Mouse (Mus musculus): Measurements from ENCODE around the gene Gstp3. TPM values are rescaled to one million over a fixed set of nuclear protein-coding genes. Genes with fewer than 3 reads are reported as not detected.
"Not testable (repeated sequence)": the region's sequence is repeated elsewhere in the genome, so short reads cannot be mapped to it uniquely, and the experiment has no call there.

The Gstp3 gene
- polyA plus RNA-seq, 1 experiment from 2014 or later: not detected

DNA sequence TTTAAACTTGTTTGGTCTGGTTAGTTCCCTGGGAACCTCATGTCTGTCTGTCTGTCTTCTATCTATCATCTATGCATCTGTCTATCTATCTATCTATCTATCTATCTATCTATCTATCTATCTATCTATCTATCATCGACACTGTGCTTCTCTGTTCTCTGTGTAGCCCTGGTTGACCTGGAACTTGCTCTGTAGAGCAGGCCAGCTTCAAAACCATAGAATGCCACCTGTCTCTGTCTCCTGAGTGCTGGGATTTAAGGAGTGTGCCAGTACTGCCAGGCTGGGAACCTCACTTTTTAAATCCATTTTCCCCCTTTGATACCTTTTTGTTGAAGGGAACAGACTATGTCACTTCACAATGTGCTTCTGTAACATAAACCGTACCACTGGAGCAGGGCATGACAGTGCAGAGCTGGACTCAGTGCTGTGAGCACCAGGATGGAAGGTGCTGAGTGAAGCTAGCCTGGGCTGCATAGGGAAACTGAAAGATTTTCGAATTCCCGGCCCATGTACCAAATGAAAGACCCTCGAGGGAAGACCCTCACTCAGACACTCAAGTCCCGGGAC is 1.6 kb upstream of the Gstp3 start:
- DNase-seq (no peak), ATAC-seq (ENCODE audit: low FRiP score, low TSS enrichment) (no peak)
- Histone ChIP-seq H3K27ac (replicated peaks; ENCODE audit: low read depth, low read length) (no peak overlapping the region), H3K27me3 (ENCODE audit: control insufficient read depth, insufficient read depth, low read length) (no peaks in the 10 kb centered on the region), H3K4me1 (ENCODE audit: control insufficient read depth, insufficient read depth, low read length) (no peaks in the 10 kb centered on the region), H3K9ac (replicated peaks; ENCODE audit: low read length) (no peak overlapping the region), H3K4me3 (replicated peaks; ENCODE audit: low read depth, low read length) (no peak overlapping the region), H3K4me2 (ENCODE audit: low read length) (no peak overlapping the region), H3K36me3 (ENCODE audit: control insufficient read depth, insufficient read depth, low read length) (no peaks in the 10 kb centered on the region), H3K9me3 (ENCODE audit: control insufficient read depth, low read length) (no peaks in the 10 kb centered on the region)
- WGBS: 90% methylated on average over 6 of the region's 6 CpGs

DNA sequence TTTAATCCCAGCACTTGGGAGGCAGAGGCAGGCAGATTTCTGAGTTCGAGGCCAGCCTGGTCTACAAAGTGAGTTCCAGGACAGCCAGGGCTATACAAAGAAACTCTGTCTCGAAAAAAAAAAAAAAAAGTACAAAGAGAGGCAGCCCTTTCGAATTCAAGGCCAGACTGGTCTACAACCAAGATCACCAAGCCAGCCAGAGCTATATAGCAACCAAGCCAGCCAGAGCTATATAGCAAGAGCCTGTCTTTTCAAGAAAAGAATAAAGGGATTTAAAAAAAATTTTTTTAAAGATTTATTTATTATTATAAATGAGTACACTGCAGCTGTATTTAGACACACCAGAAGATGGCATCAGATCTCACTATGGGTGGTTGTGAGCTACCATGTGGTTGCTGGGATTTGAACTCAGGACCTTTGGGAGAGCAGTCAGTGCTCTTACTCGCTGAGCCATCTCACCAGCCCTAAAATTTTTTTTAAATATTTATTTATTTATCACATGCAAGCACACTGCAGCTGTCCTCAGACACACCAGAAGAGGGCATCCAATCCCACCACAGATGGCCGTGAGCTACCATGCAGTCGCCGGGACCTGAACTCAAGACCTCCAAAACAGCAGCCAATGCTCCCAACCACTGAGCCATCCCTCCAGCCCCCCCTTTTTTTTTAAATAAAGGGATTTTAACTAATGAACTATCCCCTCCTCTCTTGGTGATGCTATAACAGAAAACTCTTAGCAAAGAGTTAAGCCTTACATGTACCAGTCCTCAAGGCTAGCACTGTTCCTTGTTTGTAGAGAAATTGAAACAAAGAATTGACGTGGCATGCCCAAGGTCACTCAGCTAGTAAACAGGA is 902 bp upstream of the Gstp3 start:
- H3K4me3 ChIP-seq (replicated peaks; ENCODE audit: low read depth, low read length); H3K9me3 ChIP-seq (ENCODE audit: control insufficient read depth, low read length); H3K27ac ChIP-seq (replicated peaks; ENCODE audit: low read depth, low read length); H3K9ac ChIP-seq (replicated peaks; ENCODE audit: low read length); H3K4me2 ChIP-seq (ENCODE audit: low read length); H3K36me3 ChIP-seq (ENCODE audit: control insufficient read depth, insufficient read depth, low read length); H3K27me3 ChIP-seq (ENCODE audit: control insufficient read depth, insufficient read depth, low read length); H3K4me1 ChIP-seq (ENCODE audit: control insufficient read depth, insufficient read depth, low read length); DNase-seq; ATAC-seq (ENCODE audit: low FRiP score, low TSS enrichment): not testable (repeated sequence)
- 82% methylated on average over 8 of the region's 8 CpGs for WGBS

DNA sequence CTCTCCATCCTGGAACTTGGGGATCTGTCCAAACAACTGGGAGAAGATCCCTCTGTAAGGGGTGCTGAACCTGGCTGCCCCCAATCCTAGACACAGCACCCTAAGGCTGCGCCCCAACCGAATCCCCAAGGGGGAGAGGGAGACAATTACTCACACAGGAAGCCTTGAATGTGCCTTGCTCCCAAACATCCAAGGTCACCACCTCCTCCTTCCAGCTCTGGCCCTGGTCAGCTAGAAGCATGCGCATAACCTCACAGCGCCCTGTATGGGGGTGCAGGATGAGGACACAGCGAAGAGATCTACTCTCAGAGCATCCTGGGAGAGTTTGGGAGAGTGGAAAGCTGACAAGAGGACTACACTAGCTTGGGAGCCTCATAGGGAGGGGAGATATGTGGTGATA is 788 bp downstream of the Gstp3 start:
- Histone ChIP-seq H3K36me3 (ENCODE audit: control insufficient read depth, insufficient read depth, low read length) (no peaks in the 10 kb centered on the region), H3K4me2 (ENCODE audit: low read length) (no peak overlapping the region), H3K27me3 (ENCODE audit: control insufficient read depth, insufficient read depth, low read length) (no peaks in the 10 kb centered on the region), H3K9me3 (ENCODE audit: control insufficient read depth, low read length) (no peaks in the 10 kb centered on the region), H3K4me1 (ENCODE audit: control insufficient read depth, insufficient read depth, low read length) (no peaks in the 10 kb centered on the region), H3K9ac (replicated peaks; ENCODE audit: low read length) (no peak overlapping the region), H3K27ac (replicated peaks; ENCODE audit: low read depth, low read length) (no peak overlapping the region), H3K4me3 (replicated peaks; ENCODE audit: low read depth, low read length) (no peak overlapping the region)
- WGBS: 91% methylated on average over 5 of the region's 5 CpGs
- no peak for ATAC-seq (ENCODE audit: low FRiP score, low TSS enrichment)
- no peak for DNase-seq

DNA sequence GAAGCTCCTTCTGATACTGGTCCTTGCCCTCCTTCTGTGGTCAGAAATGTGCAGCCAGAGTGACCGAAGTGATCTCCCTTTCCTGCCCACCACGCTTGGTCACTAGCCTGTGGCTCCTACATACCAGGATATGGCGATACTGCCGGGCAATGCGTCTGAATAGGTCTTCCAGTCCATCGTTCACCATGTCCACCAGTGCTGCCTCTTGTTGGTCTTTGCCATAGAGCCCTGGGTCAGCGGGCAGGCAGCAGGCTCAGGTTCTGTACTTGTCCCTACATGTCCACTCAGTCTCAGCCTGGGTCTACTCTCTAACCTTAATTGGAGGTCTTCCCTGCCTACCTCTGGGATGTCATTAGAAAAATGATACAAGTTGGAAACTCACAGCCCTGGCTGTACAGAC is 1.4 kb downstream of the Gstp3 start:
- DNase-seq: no peak
- Histone ChIP-seq H3K36me3 (ENCODE audit: control insufficient read depth, insufficient read depth, low read length) (no peaks in the 10 kb centered on the region), H3K27me3 (ENCODE audit: control insufficient read depth, insufficient read depth, low read length) (no peaks in the 10 kb centered on the region), H3K4me3 (replicated peaks; ENCODE audit: low read depth, low read length) (no peak overlapping the region), H3K4me2 (ENCODE audit: low read length) (no peak overlapping the region), H3K4me1 (ENCODE audit: control insufficient read depth, insufficient read depth, low read length) (no peaks in the 10 kb centered on the region), H3K9me3 (ENCODE audit: control insufficient read depth, low read length) (no peaks in the 10 kb centered on the region), H3K27ac (replicated peaks; ENCODE audit: low read depth, low read length) (no peak overlapping the region), H3K9ac (replicated peaks; ENCODE audit: low read length) (no peak overlapping the region)
- 97% methylated on average over 7 of the region's 7 CpGs for WGBS
- no peak for ATAC-seq (ENCODE audit: low FRiP score, low TSS enrichment)

DNA sequence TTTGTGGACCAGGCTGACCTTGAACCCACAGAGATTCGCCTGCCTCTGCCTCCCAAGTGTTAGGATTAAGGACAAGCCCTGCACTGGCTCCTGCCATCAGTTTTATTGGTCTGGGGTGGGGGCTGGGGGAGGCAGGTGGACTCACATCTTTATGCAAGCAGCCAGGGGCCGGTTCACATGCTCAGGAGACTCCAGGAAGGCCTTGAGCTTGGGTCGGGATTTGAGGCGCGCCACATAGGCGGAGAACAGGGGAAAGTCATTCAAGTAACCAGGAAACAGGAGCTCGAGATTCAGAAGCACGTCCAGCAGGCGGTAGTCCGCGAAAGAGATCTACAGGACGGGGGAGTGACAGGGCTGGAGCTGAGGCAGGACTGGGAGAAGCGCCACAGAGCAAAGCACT is 2.0 kb downstream of the Gstp3 start:
- H3K4me1 ChIP-seq (ENCODE audit: control insufficient read depth, insufficient read depth, low read length): no peaks in the 10 kb centered on the region
- ATAC-seq (ENCODE audit: low FRiP score, low TSS enrichment) (no peak), DNase-seq (no peak)
- no peak overlapping the region for H3K9ac ChIP-seq (replicated peaks; ENCODE audit: low read length)
- no peaks in the 10 kb centered on the region for H3K9me3 ChIP-seq (ENCODE audit: control insufficient read depth, low read length)
- WGBS: 84% methylated on average over 13 of the region's 13 CpGs
- no peaks in the 10 kb centered on the region for H3K36me3 ChIP-seq (ENCODE audit: control insufficient read depth, insufficient read depth, low read length)
- no peaks in the 10 kb centered on the region for H3K27me3 ChIP-seq (ENCODE audit: control insufficient read depth, insufficient read depth, low read length)
- H3K4me3 ChIP-seq (replicated peaks; ENCODE audit: low read depth, low read length): no peak overlapping the region
- H3K4me2 ChIP-seq (ENCODE audit: low read length): no peak overlapping the region
- H3K27ac ChIP-seq (replicated peaks; ENCODE audit: low read depth, low read length): no peak overlapping the region

DNA sequence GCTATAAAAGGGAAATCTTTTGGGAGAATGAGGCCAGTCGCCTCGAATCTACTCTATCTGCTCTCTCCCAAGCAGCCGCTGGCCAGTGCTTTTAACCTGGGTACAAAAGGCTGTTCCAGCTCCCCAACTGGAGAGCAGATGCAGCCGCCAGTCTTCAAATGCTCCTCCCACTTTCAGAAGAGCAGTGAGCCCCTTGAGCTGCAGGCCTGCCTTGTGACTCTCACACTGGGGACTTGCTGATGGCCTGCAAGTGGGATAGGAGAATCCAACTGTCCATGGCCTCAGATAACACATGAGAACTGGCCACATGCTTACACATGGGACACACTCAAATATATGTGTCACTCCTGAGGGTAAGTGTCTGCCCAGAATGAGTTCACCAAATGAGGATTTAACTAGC is 2.6 kb downstream of the Gstp3 start:
- DNase-seq (no peak), ATAC-seq (ENCODE audit: low FRiP score, low TSS enrichment) (no peak)
- Histone ChIP-seq H3K9ac (replicated peaks; ENCODE audit: low read length) (no peak overlapping the region), H3K4me2 (ENCODE audit: low read length) (no peak overlapping the region), H3K4me3 (replicated peaks; ENCODE audit: low read depth, low read length) (no peak overlapping the region), H3K27me3 (ENCODE audit: control insufficient read depth, insufficient read depth, low read length) (no peaks in the 10 kb centered on the region), H3K9me3 (ENCODE audit: control insufficient read depth, low read length) (no peaks in the 10 kb centered on the region), H3K27ac (replicated peaks; ENCODE audit: low read depth, low read length) (no peak overlapping the region), H3K4me1 (ENCODE audit: control insufficient read depth, insufficient read depth, low read length) (no peaks in the 10 kb centered on the region), H3K36me3 (ENCODE audit: control insufficient read depth, insufficient read depth, low read length) (no peaks in the 10 kb centered on the region)
- 34% methylated on average over 4 of the region's 4 CpGs for WGBS

DNA sequence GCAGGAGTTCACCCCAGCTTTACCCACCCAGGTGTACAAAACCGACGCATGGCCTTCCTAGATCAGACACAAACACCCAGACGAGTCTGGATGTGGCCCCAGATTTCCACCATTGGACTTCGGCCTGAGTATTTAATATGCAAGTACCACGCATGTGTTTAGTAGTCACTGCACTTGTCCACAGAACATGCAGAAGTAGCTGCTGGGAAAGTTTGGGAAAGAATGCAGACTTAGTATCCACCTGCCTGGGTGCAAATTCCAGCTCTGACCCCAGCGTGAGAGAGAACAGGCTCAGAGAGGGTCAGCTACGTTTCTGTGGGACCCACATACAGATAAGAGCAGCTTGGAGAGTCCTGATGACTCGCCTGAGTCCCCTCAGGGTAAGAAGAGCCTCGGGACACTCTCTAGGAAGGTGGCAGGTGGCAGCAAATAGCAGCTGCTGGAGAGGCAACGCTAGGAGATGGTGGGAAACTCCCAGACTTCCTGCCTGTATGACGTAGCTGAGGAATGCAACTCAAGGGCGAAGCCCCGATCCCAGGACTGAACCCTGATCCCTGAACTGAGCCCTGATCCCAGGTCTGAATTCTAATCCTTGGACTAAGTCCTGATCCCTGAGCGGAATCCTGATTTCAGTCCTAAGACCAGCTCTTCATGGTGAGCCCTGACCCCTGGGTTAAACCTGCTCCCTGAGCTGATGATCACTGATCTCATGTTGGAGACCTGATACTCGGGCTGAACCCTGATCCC is 3.2 kb downstream of the Gstp3 start:
- Histone ChIP-seq H3K4me1 (ENCODE audit: control insufficient read depth, insufficient read depth, low read length) (no peaks in the 10 kb centered on the region), H3K4me3 (replicated peaks; ENCODE audit: low read depth, low read length) (no peak overlapping the region), H3K9ac (replicated peaks; ENCODE audit: low read length) (no peak overlapping the region), H3K27me3 (ENCODE audit: control insufficient read depth, insufficient read depth, low read length) (no peaks in the 10 kb centered on the region), H3K4me2 (ENCODE audit: low read length) (no peak overlapping the region), H3K27ac (replicated peaks; ENCODE audit: low read depth, low read length) (no peak overlapping the region), H3K36me3 (ENCODE audit: control insufficient read depth, insufficient read depth, low read length) (no peaks in the 10 kb centered on the region), H3K9me3 (ENCODE audit: control insufficient read depth, low read length) (no peaks in the 10 kb centered on the region)
- ATAC-seq (ENCODE audit: low FRiP score, low TSS enrichment) (no peak), DNase-seq (no peak)
- WGBS: 64% methylated on average over 15 of the region's 15 CpGs

DNA sequence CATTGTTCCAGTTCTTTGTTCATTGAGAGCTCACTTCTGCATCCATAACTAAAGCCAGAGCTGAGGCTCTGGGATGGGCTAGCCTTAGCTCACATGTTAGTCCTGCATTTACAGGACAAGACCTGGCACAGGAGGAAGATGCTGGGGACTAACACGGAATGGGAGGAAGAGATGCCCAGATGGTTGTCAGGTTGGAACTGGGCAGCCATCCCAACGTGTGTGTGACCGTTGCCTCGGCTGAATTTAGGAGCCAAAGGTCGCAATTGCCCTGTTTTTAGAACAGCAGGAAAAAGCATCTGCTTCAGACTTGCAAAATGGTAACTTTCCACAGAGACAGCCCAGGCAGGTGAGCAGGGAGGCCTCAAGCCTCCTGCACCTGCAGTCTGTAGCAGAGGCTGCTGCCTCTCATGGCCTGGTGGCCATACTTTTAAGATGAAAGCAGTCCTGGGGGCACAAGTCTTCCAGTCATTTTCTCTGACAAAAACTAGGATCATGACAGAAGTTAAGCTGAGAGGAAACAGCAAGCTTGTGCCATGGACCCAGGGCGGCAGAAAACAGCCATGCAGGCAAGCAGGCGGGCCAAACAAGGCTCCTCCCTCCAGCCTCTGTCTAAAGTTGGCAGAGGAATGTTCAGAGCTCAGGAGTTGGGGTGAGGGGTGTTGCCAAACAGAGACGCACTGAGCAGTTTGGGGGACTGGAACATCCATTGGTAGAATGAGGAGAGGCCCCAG is 4.0 kb downstream of the Gstp3 start:
- H3K36me3 ChIP-seq (ENCODE audit: control insufficient read depth, insufficient read depth, low read length): no peaks in the 10 kb centered on the region
- H3K4me3 ChIP-seq (replicated peaks; ENCODE audit: low read depth, low read length): no peak overlapping the region
- H3K27ac ChIP-seq (replicated peaks; ENCODE audit: low read depth, low read length): no peak overlapping the region
- WGBS: 73% methylated on average over 8 of the region's 8 CpGs
- ATAC-seq (ENCODE audit: low FRiP score, low TSS enrichment) (no peak), DNase-seq (no peak)
- H3K4me1 ChIP-seq (ENCODE audit: control insufficient read depth, insufficient read depth, low read length): no peaks in the 10 kb centered on the region
- H3K9ac ChIP-seq (replicated peaks; ENCODE audit: low read length): no peak overlapping the region
- H3K4me2 ChIP-seq (ENCODE audit: low read length): no peak overlapping the region
- H3K9me3 ChIP-seq (ENCODE audit: control insufficient read depth, low read length): no peaks in the 10 kb centered on the region
- no peaks in the 10 kb centered on the region for H3K27me3 ChIP-seq (ENCODE audit: control insufficient read depth, insufficient read depth, low read length)

Measured in midbrain, embryonic 14.5 days (tissue).